Mouse (Mus musculus) right cerebral cortex, postnatal 14 days (tissue): ENCODE measurements at regions not wholly inside any gene's neighbourhood (a gene's known extent, or its start where the extent isn't known, plus 50 kb on each side); places are given as distances from the start of the nearest gene placed in this dataset.
A peak's percentile ranks its signal among the peaks of the same experiment; 100 is the strongest.

Experiments used
- DNase-seq: peaks from one replicate; pipeline ENCODE4 v3.0.0; 2022

GRCm38 (mm10) chr8:116452806-116453205 lies 52.0 kb upstream of the Dynlrb2 start:
- DNase-seq, result no peak

GRCm38 (mm10) chr8:116451397-116451796 lies 53.4 kb upstream of the Dynlrb2 start:
- no peak for DNase-seq

GRCm38 (mm10) chr8:116447452-116447851 lies 57.3 kb upstream of the Dynlrb2 start:
- no peak for DNase-seq

- no peak for DNase-seq
Measured at GRCm38 (mm10) chr8:116442827-116443226, 61.9 kb upstream of the Dynlrb2 start.

- DNase-seq, result peak; percentile 78
Measured at GRCm38 (mm10) chr8:116438895-116439294, 65.9 kb upstream of the Dynlrb2 start.

- DNase-seq, result no peak
Measured at GRCm38 (mm10) chr8:116435268-116435980, 69.3 kb upstream of the Dynlrb2 start.

- DNase-seq, result no peak
Measured at GRCm38 (mm10) chr8:116430051-116430450, 74.7 kb upstream of the Dynlrb2 start.

- no peak for DNase-seq
Measured at GRCm38 (mm10) chr8:116429649-116430048, 75.1 kb upstream of the Dynlrb2 start.

- DNase-seq, result no peak
Measured at GRCm38 (mm10) chr8:116422826-116423225, 81.9 kb upstream of the Dynlrb2 start.

GRCm38 (mm10) chr8:116412703-116413102 lies 92.1 kb upstream of the Dynlrb2 start:
- DNase-seq, result no peak

- no peak for DNase-seq
Measured at GRCm38 (mm10) chr8:116410041-116410440, 94.7 kb upstream of the Dynlrb2 start.

- DNase-seq, result no peak
Measured at GRCm38 (mm10) chr8:116409011-116409410, 95.8 kb upstream of the Dynlrb2 start.

- DNase-seq, result no peak
Measured at GRCm38 (mm10) chr8:116404571-116404970, 100.2 kb upstream of the Dynlrb2 start.

GRCm38 (mm10) chr8:116403366-116403765 lies 101.4 kb upstream of the Dynlrb2 start:
- DNase-seq, result no peak

- no peak for DNase-seq
Measured at GRCm38 (mm10) chr8:116399452-116399851, 105.3 kb upstream of the Dynlrb2 start.

- DNase-seq, result no peak
Measured at GRCm38 (mm10) chr8:116398565-116399205, 106.1 kb upstream of the Dynlrb2 start.

- no peak for DNase-seq
Measured at GRCm38 (mm10) chr8:116385193-116385955, 119.4 kb upstream of the Dynlrb2 start.

GRCm38 (mm10) chr8:116384418-116385089 lies 120.2 kb upstream of the Dynlrb2 start:
- no peak for DNase-seq

- no peak for DNase-seq
Measured at GRCm38 (mm10) chr8:116383495-116384417, 121.0 kb upstream of the Dynlrb2 start.

GRCm38 (mm10) chr8:116383036-116383435 lies 121.7 kb upstream of the Dynlrb2 start:
- no peak for DNase-seq

- DNase-seq, result no peak
Measured at GRCm38 (mm10) chr8:116380601-116381000, 124.2 kb upstream of the Dynlrb2 start.

- DNase-seq, result no peak
Measured at GRCm38 (mm10) chr8:116379851-116380250, 124.9 kb upstream of the Dynlrb2 start.
